Mouse (Mus musculus) cortical plate, adult 2 months (tissue): Measurements from ENCODE around the gene Lmna.

ENCODE experiments used
- CTCF ChIP-seq: fragments of 200-500 bp; IDR thresholded peaks from 2 replicates; pipeline ENCODE4 v1.5.1; 2011; ENCODE audit warnings: mild to moderate bottlenecking, control low read depth, low read length; ENCODE audit not compliant: insufficient read depth; ENCODE audit errors: extremely low read depth
- POLR2A ChIP-seq: fragments of 200-500 bp; IDR thresholded peaks from 2 replicates; pipeline ENCODE4 v1.6.1; 2011; ENCODE audit warnings: mild to moderate bottlenecking, low read length, control low read depth; ENCODE audit not compliant: insufficient read depth; ENCODE audit errors: extremely low read depth

DNA sequence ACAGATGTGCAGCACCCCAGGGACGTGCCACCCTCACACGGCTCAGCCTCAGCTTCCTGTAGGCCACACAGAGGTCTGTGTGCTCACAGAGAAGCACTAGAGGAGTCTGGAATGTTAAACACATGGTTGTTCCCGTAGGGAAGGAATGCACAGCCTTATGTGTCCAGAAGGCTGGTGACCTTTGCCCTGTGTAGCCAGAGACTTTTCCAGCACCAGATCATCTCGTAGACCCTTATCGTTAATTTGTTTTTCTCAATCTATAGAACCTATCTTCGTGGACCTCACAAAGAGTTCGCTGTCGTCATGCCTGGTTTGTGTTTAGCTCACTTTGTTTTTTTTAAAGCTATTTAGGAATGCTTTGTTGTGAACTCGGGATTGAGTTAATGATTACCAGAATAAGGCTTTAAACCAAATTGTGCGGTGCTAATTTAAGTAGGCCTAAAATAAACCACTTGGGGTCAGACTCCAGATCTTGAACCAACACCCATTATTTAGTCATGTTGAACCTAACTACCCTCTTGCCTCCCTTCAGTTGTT is 38.7 kb downstream of the Lmna start:
- TF ChIP-seq POLR2A (no peak), CTCF (no peak)
